Mouse (Mus musculus) layer of hippocampus, adult 9-11 months (tissue): ENCODE data around the gene Tas2r131.
"Not testable (repeated sequence)": the region's sequence is repeated elsewhere in the genome, so short reads cannot be mapped to it uniquely, and the experiment has no call there.

Source experiments
- DNase-seq: peaks from one replicate; pipeline ENCODE4 v3.0.0; 2022

Tas2r131 gene

DNA sequence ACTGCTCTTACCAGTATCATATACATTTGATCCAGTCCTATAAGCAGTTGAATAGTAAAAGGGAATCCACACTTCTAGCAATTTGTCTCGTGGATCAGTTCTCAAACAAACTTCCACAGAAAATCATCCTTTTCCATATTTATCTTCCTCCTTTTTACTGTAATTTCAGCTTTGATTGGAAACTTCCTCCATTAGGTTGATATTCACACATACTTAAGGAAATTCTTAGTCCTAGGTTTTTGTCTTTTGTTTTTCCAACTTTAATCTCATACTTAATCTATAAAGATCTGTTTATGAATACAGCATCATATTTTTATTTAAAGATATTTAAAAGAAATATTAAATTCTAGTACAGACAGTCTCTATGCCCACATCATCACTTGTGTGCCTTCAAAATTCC lies at the start of gene Tas2r131:
Gene Tas2r131, minus strand, starts transcription at position 101 of the 400 bp plus-strand sequence.
- no peak for DNase-seq

DNA sequence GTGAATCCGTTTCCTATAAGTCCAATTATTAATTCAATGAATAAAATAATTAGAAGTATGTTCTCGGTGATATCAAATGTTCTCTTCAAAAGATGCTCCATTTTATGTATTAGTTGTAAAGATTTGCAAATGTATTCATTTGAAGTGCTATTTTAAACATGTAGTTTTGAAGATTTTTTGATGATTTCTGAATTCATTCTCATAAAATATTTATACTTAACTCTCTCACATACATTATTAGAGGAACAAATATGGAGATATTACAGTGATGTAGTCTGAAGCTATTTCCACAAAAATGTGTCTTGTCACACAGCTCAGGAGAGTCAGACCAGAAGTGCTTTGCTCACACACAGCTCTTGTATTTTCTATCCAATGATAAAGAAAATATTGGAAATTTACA lies 23.1 kb upstream of the Tas2r131 start, which contains the start of gene Tas2r109:
Gene Tas2r109, minus strand, starts transcription at position 101 of the 400 bp plus-strand sequence.
- no peak for DNase-seq

- DNase-seq: no peak
Observed at GRCm38 (mm10) chr6:132950802-132951201, 6.9 kb downstream of the Tas2r131 start, which contains the start of gene Tas2r129. Tas2r129 (plus strand) TSS chr6:132951102.

DNA sequence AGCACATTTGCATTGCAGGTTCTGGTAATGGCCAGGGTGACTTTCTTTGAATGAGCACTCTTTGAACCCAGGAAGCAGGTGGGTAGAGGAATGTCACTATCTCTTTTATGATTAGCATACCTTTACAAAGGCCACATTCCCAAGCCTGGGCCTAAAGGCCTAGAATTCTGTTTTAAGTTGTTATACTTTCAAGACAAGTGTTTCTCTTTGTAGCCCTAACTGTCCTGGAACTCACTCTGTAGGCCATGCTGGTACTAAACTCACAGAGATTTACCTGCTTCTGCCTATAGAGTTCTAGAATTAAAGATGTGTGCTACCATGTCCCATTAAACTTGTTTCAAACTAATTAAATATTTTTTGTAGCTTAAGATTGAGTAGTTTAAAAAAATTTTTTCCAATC lies 16.3 kb downstream of the Tas2r131 start:
- DNase-seq: not testable (repeated sequence)

GRCm38 (mm10) chr6:132909351-132909750 lies 48.4 kb downstream of the Tas2r131 start, which contains the start of gene Tas2r125:
Tas2r125 (plus strand) TSS chr6:132909651.
- no peak for DNase-seq
